Mouse (Mus musculus) G1E (cell line): ENCODE data around the gene Otog.

Source experiments
- CTCF ChIP-seq: IDR thresholded peaks from 2 replicates; pipeline ENCODE4 v1.5.1; 2012; ENCODE audit warnings: low read depth, low read length, inconsistent platforms, mixed read lengths
- GATA1 ChIP-seq: IDR thresholded peaks from 2 replicates; pipeline ENCODE4 v1.6.1; 2012; ENCODE audit warnings: borderline replicate concordance, low read length, inconsistent platforms, mixed read lengths
- GATA2 ChIP-seq: IDR thresholded peaks from 2 replicates; pipeline ENCODE4 v1.6.1; 2012; ENCODE audit warnings: low read depth, low read length, inconsistent platforms, borderline replicate concordance
- POLR2AphosphoS5 ChIP-seq: IDR thresholded peaks from 2 replicates; pipeline ENCODE4 v1.6.1; 2012; ENCODE audit warnings: low read depth, low read length, inconsistent platforms; ENCODE audit not compliant: insufficient replicate concordance
- TAL1 ChIP-seq: conservative IDR thresholded peaks from 2 replicates; pipeline ENCODE4 v1.6.1; 2012; ENCODE audit warnings: low read depth, low read length, inconsistent platforms, mixed read lengths

DNA sequence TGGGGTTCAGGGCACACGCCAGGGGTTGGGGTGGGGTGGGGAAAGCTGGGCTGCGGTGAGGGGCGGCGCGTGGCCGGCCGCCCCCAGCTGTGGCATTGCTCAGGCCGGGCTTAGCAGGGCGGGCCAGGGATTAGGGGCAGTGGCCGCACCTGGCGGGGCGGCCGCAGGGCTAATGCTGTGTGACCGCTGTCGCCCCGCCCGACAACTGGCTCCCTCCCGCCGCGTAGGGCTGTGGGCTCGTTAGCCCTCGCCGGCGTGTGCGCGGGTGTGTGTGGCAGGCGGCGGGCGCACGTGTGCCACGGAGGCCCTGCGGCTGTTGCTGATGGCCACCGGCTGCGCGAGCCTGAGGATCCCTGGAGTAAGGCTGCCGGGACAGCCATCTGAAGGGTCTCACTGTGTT lies 108.0 kb downstream of the Otog start:
- no peak for TF ChIP-seq GATA1
- no peak for TF ChIP-seq CTCF
- no peak for TF ChIP-seq TAL1
- TF ChIP-seq POLR2AphosphoS5 = no peak
- TF ChIP-seq GATA2 = no peak
